Mouse (Mus musculus): ENCODE results near the gene Gm20481.

- TF ChIP-seq POLR2A (IDR thresholded peaks at IDR 0.05; ENCODE audit: low read depth, low read length) (0 out of 2 replicates have a peak, but pooled peaks have one; percentile 9), CTCF (IDR thresholded peaks at IDR 0.05; ENCODE audit: extremely low read depth, insufficient read length, insufficient replicate concordance, low read depth, low read length) (no peak)
Observed at GRCm38 (mm10) chr17:35001452-35002152, 31.9 kb downstream of the Gm20481 start.

Data from small intestine, adult 2 months (tissue).